Mouse (Mus musculus) hindbrain, embryonic 13.5 days (tissue): ENCODE measurements around the gene Runx3. TPM values are rescaled to one million over a fixed set of nuclear protein-coding genes. Genes with fewer than 3 reads are reported as not detected.
"Not testable (repeated sequence)": the region's sequence is repeated elsewhere in the genome, so short reads cannot be mapped to it uniquely, and the experiment has no call there.

Source experiments
- ATAC-seq: fragments of 200-750 bp; cut with Nextera tagmentation; 2 replicates; pipeline ENCODE4 v1.8.0; 2017; ENCODE audit warnings: moderate TSS enrichment; ENCODE audit not compliant: low FRiP score
- H3K27ac ChIP-seq: fragments of 300-500 bp; sonication (generic); 2 replicates; pipeline ENCODE4 v1.5.1; 2015; ENCODE audit warnings: inconsistent platforms, mild to moderate bottlenecking, moderate library complexity
- H3K27me3 ChIP-seq: fragments of 300-500 bp; sonication (generic); 2 replicates; pipeline ENCODE4 v1.6.1; 2015; ENCODE audit warnings: mild to moderate bottlenecking, inconsistent platforms
- H3K36me3 ChIP-seq: fragments of 300-500 bp; sonication (generic); 2 replicates; pipeline ENCODE4 v1.6.1; 2015; ENCODE audit warnings: mild to moderate bottlenecking, inconsistent platforms
- H3K4me1 ChIP-seq: fragments of 300-500 bp; sonication (generic); replicated peaks from 2 replicates; pipeline ENCODE4 v1.6.1; 2015; ENCODE audit warnings: inconsistent platforms
- H3K4me2 ChIP-seq: fragments of 300-500 bp; sonication (generic); 2 replicates; pipeline ENCODE4 v1.6.1; 2015; ENCODE audit warnings: inconsistent platforms, mild to moderate bottlenecking, moderate library complexity
- H3K4me3 ChIP-seq: fragments of 300-500 bp; sonication (generic); 2 replicates; pipeline ENCODE4 v1.5.1; 2015; ENCODE audit warnings: mild to moderate bottlenecking, inconsistent platforms
- H3K9ac ChIP-seq: fragments of 300-500 bp; sonication (generic); 2 replicates; pipeline ENCODE4 v1.6.1; 2015; ENCODE audit warnings: mild to moderate bottlenecking, inconsistent platforms
- H3K9me3 ChIP-seq: fragments of 300-500 bp; sonication (generic); 2 replicates; pipeline ENCODE4 v1.6.1; 2016; ENCODE audit warnings: inconsistent platforms
- WGBS: fragments of 180-500 bp; shearing (Covaris S2); methylation state at CpG from one replicate; pipeline ENCODE4 v1.1.7; 2015; 5-methylcytosine and 5-hydroxymethylcytosine counted together
- polyA plus RNA-seq: library from polyadenylated mRNA; unstranded; fragments of >200 nt; fragmentation: Nextera tagmentation; extraction: Ambion mirVana; gene quantifications from 2 replicates; pipeline ENCODE4 v1.2.1, GENCODE M21; 2015

Gene Runx3
- polyA plus RNA-seq, 1 experiment from 2014 or later, result 0.10 TPM

DNA sequence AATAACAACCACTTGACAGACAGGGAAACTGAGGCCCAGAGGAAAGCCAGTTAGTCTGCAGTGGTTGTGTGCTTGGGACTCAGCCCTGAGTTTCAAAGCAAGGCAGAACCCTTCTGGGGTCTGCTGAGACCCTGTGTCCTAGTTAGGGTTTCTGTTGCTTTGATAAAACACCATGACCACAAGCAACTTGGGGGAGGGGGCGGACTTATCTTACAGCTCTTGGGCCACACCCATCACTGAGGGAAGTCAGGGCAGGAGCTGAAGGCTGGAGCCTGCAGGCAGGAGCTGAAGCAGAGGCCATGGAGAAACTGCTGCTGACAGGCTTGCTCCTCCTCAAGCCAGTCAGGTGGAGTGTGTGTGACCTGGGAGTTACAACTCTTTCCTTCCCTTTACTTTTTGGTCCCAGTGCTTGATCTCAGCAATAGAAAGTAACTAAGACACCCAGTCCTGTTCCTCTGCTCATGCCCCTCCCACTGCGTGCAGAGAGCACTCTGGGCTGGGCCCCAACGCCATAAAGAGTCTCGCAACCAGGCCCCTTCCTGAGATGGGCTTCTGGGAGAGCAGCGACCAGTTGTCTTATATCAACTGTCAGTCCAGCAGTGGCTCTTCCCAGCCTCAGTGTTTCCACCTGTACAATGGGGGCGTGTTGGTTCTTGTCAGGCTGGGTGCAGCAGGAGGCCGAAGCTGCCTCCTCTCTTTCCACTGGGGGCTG, 47.5 kb downstream of the Runx3 start:
- WGBS, result 53% methylated on average over 7 of the region's 7 CpGs
- no peaks in the 10 kb centered on the region for H3K36me3 ChIP-seq
- no peaks in the 10 kb centered on the region for H3K9me3 ChIP-seq
- no peak overlapping the region for H3K27ac ChIP-seq
- H3K4me3 ChIP-seq, result no peak overlapping the region
- no peak for ATAC-seq
- peaks cover 22% of the 10 kb centered on the region for H3K4me1 ChIP-seq
- no peak overlapping the region for H3K9ac ChIP-seq
- H3K27me3 ChIP-seq, result peaks cover 97% of the 10 kb centered on the region
- H3K4me2 ChIP-seq, result no peak overlapping the region

DNA sequence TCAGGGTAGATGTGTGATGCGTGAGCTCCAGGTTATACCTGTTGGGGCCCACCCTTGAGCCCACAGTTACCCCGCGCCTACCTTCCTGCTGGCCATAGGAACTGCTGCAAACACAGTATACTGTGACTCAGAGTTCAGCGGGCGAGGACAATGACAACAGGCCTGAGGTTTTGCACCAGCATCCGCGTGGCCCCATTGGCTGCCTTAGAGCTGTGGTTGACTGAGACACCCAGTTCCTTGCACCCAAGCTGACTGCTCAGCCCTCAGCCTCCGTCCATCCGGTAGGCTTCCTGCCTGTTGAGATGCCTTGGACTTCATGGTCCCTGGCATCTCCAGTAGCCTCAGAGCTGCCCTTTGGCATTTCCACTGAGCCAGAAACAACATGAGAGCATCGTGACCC, 48.6 kb downstream of the Runx3 start:
- H3K4me3 ChIP-seq, result no peak overlapping the region
- no peak overlapping the region for H3K27ac ChIP-seq
- H3K36me3 ChIP-seq, result no peaks in the 10 kb centered on the region
- peaks cover 22% of the 10 kb centered on the region for H3K4me1 ChIP-seq
- no peak for ATAC-seq
- H3K9me3 ChIP-seq, result no peaks in the 10 kb centered on the region
- H3K9ac ChIP-seq, result no peak overlapping the region
- WGBS, result 71% methylated on average over 10 of the region's 10 CpGs
- peaks cover 97% of the 10 kb centered on the region for H3K27me3 ChIP-seq
- H3K4me2 ChIP-seq, result no peak overlapping the region

DNA sequence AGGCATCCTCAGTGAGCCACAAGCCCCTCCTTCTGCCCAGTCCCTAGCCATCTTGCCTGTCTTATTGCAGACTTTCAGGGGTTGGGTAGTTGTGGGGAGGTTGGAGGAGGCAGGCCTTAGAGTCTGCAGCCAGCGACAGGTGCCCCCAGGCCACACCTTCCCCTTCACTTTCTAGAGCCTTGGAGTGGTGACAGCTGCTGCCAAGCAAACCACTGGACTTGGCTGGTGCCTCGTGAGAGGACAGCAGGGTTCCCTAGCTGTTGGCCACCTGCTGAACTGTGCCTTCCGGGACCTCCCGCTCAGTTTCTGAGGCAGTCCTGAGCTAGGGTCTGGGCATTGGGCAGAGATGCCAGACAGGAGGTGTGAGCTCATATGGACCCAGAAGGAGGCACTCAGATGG, 49.0 kb downstream of the Runx3 start:
- H3K4me1 ChIP-seq, result peaks cover 22% of the 10 kb centered on the region
- H3K9ac ChIP-seq, result no peak overlapping the region
- 59% methylated on average over 4 of the region's 4 CpGs for WGBS
- no peak for ATAC-seq
- no peak overlapping the region for H3K4me2 ChIP-seq
- no peak overlapping the region for H3K4me3 ChIP-seq
- peaks cover 97% of the 10 kb centered on the region for H3K27me3 ChIP-seq
- no peaks in the 10 kb centered on the region for H3K9me3 ChIP-seq
- no peak overlapping the region for H3K27ac ChIP-seq
- H3K36me3 ChIP-seq, result no peaks in the 10 kb centered on the region

DNA sequence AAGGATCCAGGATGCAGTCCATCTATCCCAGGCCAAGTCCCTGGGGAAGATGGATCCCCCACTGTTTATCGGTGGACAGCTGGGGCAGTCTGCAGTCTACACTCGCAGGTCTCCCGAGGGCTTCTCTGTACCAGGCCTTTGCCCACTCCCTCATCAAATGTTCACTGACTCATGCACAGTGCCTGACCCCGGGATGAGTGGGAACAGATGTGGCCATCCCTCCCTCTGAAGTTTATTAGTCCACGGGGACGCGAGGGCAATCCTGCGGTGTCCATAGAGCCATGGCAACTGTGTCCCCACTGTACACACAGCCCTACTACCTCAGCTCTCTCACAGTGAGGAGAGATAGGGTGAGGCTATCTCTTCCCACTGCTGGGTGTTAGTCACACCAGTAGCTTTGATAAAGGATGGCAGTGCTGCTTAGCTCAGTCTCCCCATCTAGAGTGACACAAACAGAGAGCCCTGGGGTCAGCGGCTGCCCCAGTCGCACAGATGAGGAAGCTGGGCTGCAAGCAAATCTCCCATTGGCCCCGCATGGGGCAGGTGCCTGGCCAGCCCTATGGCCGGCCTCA, 50.9 kb downstream of the Runx3 start:
- Histone ChIP-seq H3K36me3 (no peaks in the 10 kb centered on the region), H3K4me2 (no peak overlapping the region), H3K27me3 (peaks cover 97% of the 10 kb centered on the region), H3K27ac (no peak overlapping the region), H3K9me3 (no peaks in the 10 kb centered on the region), H3K4me3 (no peak overlapping the region), H3K4me1 (peaks cover 28% of the 10 kb centered on the region), H3K9ac (no peak overlapping the region)
- WGBS, result 60% methylated on average over 12 of the region's 12 CpGs
- no peak for ATAC-seq

GRCm38 (mm10) chr4:135175406-135176120, 55.1 kb downstream of the Runx3 start:
- peak; percentile 19; the same call in 1 of the 2 replicates for ATAC-seq
- Histone ChIP-seq H3K36me3 (no peaks in the 10 kb centered on the region), H3K4me3 (peak overlapping the region; percentile 31), H3K9me3 (no peaks in the 10 kb centered on the region), H3K4me1 (peaks cover 15% of the 10 kb centered on the region), H3K9ac (peak overlapping the region; percentile 66), H3K4me2 (peak overlapping the region; percentile 56), H3K27ac (no peak overlapping the region), H3K27me3 (peaks cover 84% of the 10 kb centered on the region)
- 4% methylated on average over 38 of the region's 38 CpGs for WGBS

GRCm38 (mm10) chr4:135177568-135177967, 57.1 kb downstream of the Runx3 start:
- peaks cover 66% of the 10 kb centered on the region for H3K27me3 ChIP-seq
- no peak overlapping the region for H3K9ac ChIP-seq

GRCm38 (mm10) chr4:135179077-135179481, 58.6 kb downstream of the Runx3 start:
- Histone ChIP-seq H3K9me3 (no peaks in the 10 kb centered on the region), H3K4me1 (peaks cover 11% of the 10 kb centered on the region), H3K36me3 (no peaks in the 10 kb centered on the region), H3K9ac (no peak overlapping the region), H3K4me3 (no peak overlapping the region), H3K4me2 (no peak overlapping the region), H3K27me3 (peaks cover 51% of the 10 kb centered on the region), H3K27ac (no peak overlapping the region)
- WGBS, result 28% methylated on average over 5 of the region's 5 CpGs
- no peak for ATAC-seq

More at GRCm38 (mm10) chr4:135177568-135177967, 57.1 kb downstream of the Runx3 start:
- Histone ChIP-seq H3K4me2 (no peak overlapping the region), H3K4me3 (no peak overlapping the region), H3K27ac (no peak overlapping the region), H3K9me3 (no peaks in the 10 kb centered on the region), H3K4me1 (peaks cover 11% of the 10 kb centered on the region), H3K36me3 (no peaks in the 10 kb centered on the region)
- no peak for ATAC-seq

DNA sequence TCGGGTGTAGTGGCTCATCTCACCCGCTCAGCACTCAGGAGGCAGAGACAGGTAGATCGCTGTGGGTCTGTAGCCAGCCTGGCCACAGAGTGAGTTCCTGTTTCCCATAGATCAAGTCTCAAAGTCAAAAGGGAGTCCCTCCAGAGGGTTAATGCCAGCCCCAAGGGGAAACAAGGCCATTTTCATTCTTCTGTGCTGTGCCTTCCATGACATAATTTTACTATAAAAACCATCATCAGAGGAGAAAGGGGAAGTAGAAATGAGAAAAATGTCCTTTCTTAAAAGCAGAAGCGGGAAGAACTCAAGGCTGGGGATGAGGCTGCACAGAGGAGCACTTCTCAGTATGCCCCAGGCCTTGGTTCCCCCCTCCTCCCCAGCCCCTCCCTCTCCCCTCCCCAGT, 61.4 kb downstream of the Runx3 start:
- Histone ChIP-seq H3K4me2 (no peak overlapping the region), H3K36me3 (no peaks in the 10 kb centered on the region), H3K27me3 (peaks cover 24% of the 10 kb centered on the region; the same call in 1 of the 2 replicates), H3K9ac (no peak overlapping the region), H3K9me3 (no peaks in the 10 kb centered on the region), H3K27ac (no peak overlapping the region), H3K4me3 (no peak overlapping the region), H3K4me1 (no peaks in the 10 kb centered on the region)
- no peak for ATAC-seq
- WGBS, result 88% methylated on average over 4 of the region's 4 CpGs

DNA sequence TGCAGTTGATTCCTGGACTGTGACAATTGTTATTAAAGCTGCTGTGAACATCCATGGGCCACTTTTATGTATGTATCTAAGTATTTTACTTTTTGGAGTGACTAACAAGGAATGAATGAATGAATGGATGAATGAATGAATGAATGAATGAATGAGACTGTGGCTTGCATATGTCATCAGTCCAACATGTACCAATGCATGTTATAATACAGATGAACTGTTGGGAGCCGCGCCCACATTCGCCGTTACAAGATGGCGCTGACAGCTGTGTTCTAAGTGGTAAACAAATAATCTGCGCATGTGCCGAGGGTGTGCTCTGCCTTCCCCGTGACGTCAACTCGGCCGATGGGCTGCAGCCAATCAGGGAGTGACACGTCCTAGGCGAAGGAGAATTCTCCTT, 63.8 kb downstream of the Runx3 start:
- not testable (repeated sequence) for H3K4me3 ChIP-seq, H3K27me3 ChIP-seq, H3K9ac ChIP-seq, H3K36me3 ChIP-seq, H3K4me2 ChIP-seq, H3K4me1 ChIP-seq, H3K9me3 ChIP-seq, H3K27ac ChIP-seq, ATAC-seq
- 98% methylated on average over 6 of the region's 13 CpGs for WGBS

DNA sequence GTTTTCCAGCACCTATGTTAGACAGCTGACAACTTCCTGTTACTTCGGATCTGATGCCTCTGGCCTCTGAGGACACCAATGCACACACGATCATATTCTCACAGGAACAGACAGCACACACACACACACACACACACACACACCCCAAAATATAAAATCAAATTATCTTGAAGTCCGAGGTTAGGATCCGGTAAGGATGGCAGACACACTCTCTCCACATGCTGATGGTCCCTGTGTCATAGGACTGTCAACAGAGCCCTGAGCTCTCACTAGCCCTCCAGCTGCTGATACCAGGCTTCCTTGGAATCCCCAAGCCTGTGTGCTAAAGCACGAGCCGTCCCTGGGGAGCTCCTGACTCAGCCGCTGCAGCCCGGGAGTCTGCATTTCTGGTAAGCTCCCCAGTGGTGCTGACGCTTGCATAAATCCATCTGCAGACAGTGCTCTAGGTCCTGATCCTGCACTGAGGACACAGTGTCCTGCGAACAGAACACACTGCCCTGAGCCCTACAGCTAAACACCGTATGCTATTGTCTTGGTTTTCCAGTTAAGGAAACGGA, 69.1 kb downstream of the Runx3 start:
- H3K9ac ChIP-seq, result no peak overlapping the region
- 86% methylated on average over 12 of the region's 12 CpGs for WGBS

GRCm38 (mm10) chr4:135190364-135190763, 69.9 kb downstream of the Runx3 start:
- Histone ChIP-seq H3K4me2 (no peak overlapping the region), H3K9me3 (peaks cover 5% of the 10 kb centered on the region; the same call in 1 of the 2 replicates), H3K27ac (no peak overlapping the region), H3K9ac (no peak overlapping the region), H3K36me3 (no peaks in the 10 kb centered on the region), H3K4me3 (no peak overlapping the region), H3K4me1 (0 out of 2 replicates have a peak, but pooled peaks cover 3% of the 10 kb centered on the region), H3K27me3 (peaks cover 17% of the 10 kb centered on the region; the same call in 1 of the 2 replicates)
- WGBS, result 89% methylated on average over 1 of the region's 1 CpGs
- ATAC-seq, result no peak

More for the DNA sequence above, 69.1 kb downstream of the Runx3 start:
- H3K9me3 ChIP-seq, result no peaks in the 10 kb centered on the region
- H3K4me2 ChIP-seq, result no peak overlapping the region
- no peaks in the 10 kb centered on the region for H3K36me3 ChIP-seq
- H3K27ac ChIP-seq, result no peak overlapping the region
- no peak overlapping the region for H3K4me3 ChIP-seq
- H3K4me1 ChIP-seq, result 0 out of 2 replicates have a peak, but pooled peaks cover 3% of the 10 kb centered on the region
- no peak for ATAC-seq
- H3K27me3 ChIP-seq, result peaks cover 13% of the 10 kb centered on the region; the same call in 1 of the 2 replicates

DNA sequence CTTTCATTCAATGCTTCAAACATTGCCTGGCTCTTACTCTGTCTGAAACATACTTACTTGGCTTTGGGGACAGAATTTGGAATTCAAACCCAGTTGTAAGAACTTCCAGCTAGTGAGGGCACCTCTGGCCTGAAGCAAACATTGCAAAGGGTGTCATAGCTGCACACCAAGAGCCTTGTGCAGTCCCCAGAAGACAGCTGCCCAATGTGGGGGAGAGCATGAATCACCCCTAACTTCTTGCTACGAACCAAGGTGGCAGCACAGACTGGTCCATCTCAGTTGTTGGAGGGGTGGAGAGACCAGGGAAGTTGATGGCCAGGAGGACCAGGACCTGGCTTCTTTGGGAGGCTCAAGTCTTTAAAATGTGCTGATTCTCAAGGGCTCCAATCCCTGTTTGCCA, 70.7 kb downstream of the Runx3 start:
- H3K27ac ChIP-seq, result no peak overlapping the region
- H3K27me3 ChIP-seq, result peaks cover 17% of the 10 kb centered on the region; the same call in 1 of the 2 replicates
- H3K4me1 ChIP-seq, result 0 out of 2 replicates have a peak, but pooled peaks cover 3% of the 10 kb centered on the region
- no peak overlapping the region for H3K4me3 ChIP-seq
- no peak overlapping the region for H3K4me2 ChIP-seq
- 63% methylated on average over 1 of the region's 1 CpGs for WGBS
- peaks cover 5% of the 10 kb centered on the region; the same call in 1 of the 2 replicates for H3K9me3 ChIP-seq
- no peak for ATAC-seq
- no peaks in the 10 kb centered on the region for H3K36me3 ChIP-seq
- H3K9ac ChIP-seq, result no peak overlapping the region
